Mouse (Mus musculus): ENCODE measurements at regions not wholly inside any gene's neighbourhood (a gene's known extent, or its start where the extent isn't known, plus 50 kb on each side); places are given as distances from the start of the nearest gene placed in this dataset.
A peak's percentile ranks its signal among the peaks of the same experiment; 100 is the strongest.

GRCm38 (mm10) chr2:160584568-160584967, 61.1 kb upstream of the Top1 start:
- no peak for DNase-seq (ENCODE audit: low read depth)

GRCm38 (mm10) chr2:160587015-160587835, 58.5 kb upstream of the Top1 start:
- DNase-seq (ENCODE audit: low read depth): no peak

GRCm38 (mm10) chr2:160588401-160588800, 57.3 kb upstream of the Top1 start:
- no peak for DNase-seq (ENCODE audit: low read depth)

- no peak for DNase-seq (ENCODE audit: low read depth)
Observed at GRCm38 (mm10) chr2:160590209-160590910, 55.3 kb upstream of the Top1 start.

GRCm38 (mm10) chr2:160591446-160592180, 54.1 kb upstream of the Top1 start:
- no peak for DNase-seq (ENCODE audit: low read depth)

- DNase-seq (ENCODE audit: low read depth): peak; percentile 53
Observed at GRCm38 (mm10) chr2:160593035-160593434, 52.7 kb upstream of the Top1 start.

Measured in c-Kit-positive CD71-negative TER-119-negative erythroid progenitor cells, embryonic 14.5 days (primary cell).